Mouse (Mus musculus) CH12.LX (cell line): ENCODE measurements at regions not wholly inside any gene's neighbourhood (a gene's known extent, or its start where the extent isn't known, plus 50 kb on each side); places are given as distances from the start of the nearest gene placed in this dataset.

Experiments
- DNase-seq: peaks from one replicate; pipeline ENCODE4 v3.0.0-alpha.2; 2013; ENCODE audit errors: extremely low read depth
- H3K27ac ChIP-seq: 2 replicates; pipeline ENCODE4 v1.5.1; 2012; ENCODE audit warnings: low read depth, mild to moderate bottlenecking, control low read depth, moderate library complexity; ENCODE audit not compliant: insufficient read depth
- H3K27me3 ChIP-seq: replicated peaks from 2 replicates; pipeline ENCODE3; 2012; ENCODE audit warnings: inconsistent platforms
- H3K36me3 ChIP-seq, 2 experiments: replicated peaks in 1 of 2; 2 replicates each; pipeline versions ENCODE3 to v1.6.1; 2012; ENCODE audit warnings: inconsistent platforms in 1 of 2, low read length in 1 of 2, mild to moderate bottlenecking in 1 of 2, mixed read lengths in 1 of 2, moderate library complexity in 1 of 2; ENCODE audit not compliant: control insufficient read depth in 1 of 2, insufficient read depth in 1 of 2
- H3K4me1 ChIP-seq, 2 experiments: 2 replicates each; pipeline ENCODE4 v1.6.1; 2012; ENCODE audit warnings: inconsistent platforms in 1 of 2, moderate library complexity in 1 of 2; ENCODE audit not compliant: insufficient read depth in 2 of 2, control insufficient read depth in 1 of 2
- H3K4me2 ChIP-seq: 2 replicates; pipeline ENCODE4 v1.6.1; 2012; ENCODE audit warnings: low read depth, mild to moderate bottlenecking, control low read depth; ENCODE audit not compliant: poor library complexity, insufficient read depth, severe bottlenecking
- H3K4me3 ChIP-seq, 3 experiments: fragments of 150-350 bp in 1 of 3; sonication (generic) in 1 of 3; replicated peaks in 1 of 3; 2 replicates each; pipeline versions ENCODE3 to v1.5.1; 2011 to 2012; ENCODE audit warnings: low read depth in 2 of 3, low read length in 2 of 3, mild to moderate bottlenecking in 2 of 3, moderate library complexity in 2 of 3, control low read depth in 1 of 3, improper control_type of control experiment in 1 of 3, inconsistent platforms in 1 of 3, mixed read lengths in 1 of 3; ENCODE audit not compliant: poor library complexity in 1 of 3
- H3K79me2 ChIP-seq: replicated peaks from 2 replicates; pipeline ENCODE4 v1.6.1; 2012; ENCODE audit warnings: mild to moderate bottlenecking, moderate library complexity; ENCODE audit not compliant: control insufficient read depth, poor library complexity, insufficient read depth, severe bottlenecking; ENCODE audit errors: extremely low read depth
- H3K9ac ChIP-seq: 2 replicates; pipeline ENCODE4 v1.6.1; 2012; ENCODE audit warnings: low read depth, mild to moderate bottlenecking, control low read depth, moderate library complexity; ENCODE audit not compliant: insufficient read depth
- H3K9me3 ChIP-seq: replicated peaks from 2 replicates; pipeline ENCODE3; 2012; ENCODE audit warnings: low read length, inconsistent platforms, mixed read lengths
- CHD1 ChIP-seq: IDR thresholded peaks from 2 replicates; pipeline ENCODE4 v1.6.1; 2012; ENCODE audit warnings: low read depth, low read length, improper control_type of control experiment, inconsistent platforms
- CTCF ChIP-seq, 2 experiments: IDR thresholded peaks in 1 of 2; conservative IDR thresholded peaks in 1 of 2; 2 replicates each; pipeline ENCODE4 v1.5.1; 2011 to 2012; ENCODE audit warnings: low read depth in 2 of 2, low read length in 2 of 2, improper control_type of control experiment in 1 of 2, inconsistent platforms in 1 of 2, mild to moderate bottlenecking in 1 of 2, moderate library complexity in 1 of 2
- E2F4 ChIP-seq: IDR thresholded peaks from 2 replicates; pipeline ENCODE4 v1.6.1; 2011; ENCODE audit warnings: low read depth, low read length, improper control_type of control experiment; ENCODE audit not compliant: insufficient replicate concordance
- ELF1 ChIP-seq: IDR thresholded peaks from 2 replicates; pipeline ENCODE4 v1.6.1; 2014; ENCODE audit warnings: low read depth, mild to moderate bottlenecking, inconsistent platforms, low read length, improper control_type of control experiment
- EP300 ChIP-seq: IDR thresholded peaks from 2 replicates; pipeline ENCODE4 v1.6.1; 2011; ENCODE audit warnings: low read length, improper control_type of control experiment
- GABPA ChIP-seq: IDR thresholded peaks from 2 replicates; pipeline ENCODE4 v1.6.1; 2012; ENCODE audit warnings: low read depth, low read length, improper control_type of control experiment, inconsistent platforms; ENCODE audit not compliant: insufficient replicate concordance
- HCFC1 ChIP-seq: IDR thresholded peaks from 2 replicates; pipeline ENCODE4 v1.6.1; 2012; ENCODE audit warnings: low read depth, mild to moderate bottlenecking, inconsistent platforms, low read length, improper control_type of control experiment
- IRF4 ChIP-seq: IDR thresholded peaks from 2 replicates; pipeline ENCODE4 v1.6.1; 2014; ENCODE audit warnings: low read depth, mild to moderate bottlenecking, inconsistent platforms, low read length, improper control_type of control experiment
- JUND ChIP-seq: conservative IDR thresholded peaks from 2 replicates; pipeline ENCODE4 v1.6.1; 2011; ENCODE audit warnings: low read depth, low read length, improper control_type of control experiment
- KAT2A ChIP-seq: IDR thresholded peaks from 2 replicates; pipeline ENCODE4 v1.6.1; 2012; ENCODE audit warnings: low read length, improper control_type of control experiment, inconsistent platforms; ENCODE audit not compliant: insufficient replicate concordance
- MAFK ChIP-seq: IDR thresholded peaks from 2 replicates; pipeline ENCODE4 v1.6.1; 2011; ENCODE audit warnings: low read length, improper control_type of control experiment; ENCODE audit not compliant: insufficient replicate concordance
- MAZ ChIP-seq: IDR thresholded peaks from 2 replicates; pipeline ENCODE4 v1.6.1; 2012; ENCODE audit warnings: low read depth, mild to moderate bottlenecking, inconsistent platforms, low read length, improper control_type of control experiment, moderate library complexity
- MEF2A ChIP-seq: IDR thresholded peaks from 2 replicates; pipeline ENCODE4 v1.6.1; 2014; ENCODE audit warnings: low read depth, mild to moderate bottlenecking, inconsistent platforms, low read length, improper control_type of control experiment, borderline replicate concordance
- MYC ChIP-seq: IDR thresholded peaks from 2 replicates; pipeline ENCODE4 v1.6.1; 2011; ENCODE audit warnings: low read depth, mild to moderate bottlenecking, improper control_type of control experiment, low read length
- NRF1 ChIP-seq: IDR thresholded peaks from 2 replicates; pipeline ENCODE4 v1.6.1; 2014; ENCODE audit warnings: low read depth, mild to moderate bottlenecking, inconsistent platforms, low read length, improper control_type of control experiment, moderate library complexity
- PAX5 ChIP-seq: IDR thresholded peaks from 2 replicates; pipeline ENCODE4 v1.6.1; 2012; ENCODE audit warnings: low read length, inconsistent platforms, mixed read lengths
- RAD21 ChIP-seq: IDR thresholded peaks from 2 replicates; pipeline ENCODE4 v1.6.1; 2011; ENCODE audit warnings: low read depth, mild to moderate bottlenecking, low read length, improper control_type of control experiment, moderate library complexity
- TBP ChIP-seq: conservative IDR thresholded peaks from 2 replicates; pipeline ENCODE4 v1.6.1; 2011; ENCODE audit warnings: low read depth, low read length, improper control_type of control experiment
- UBTF ChIP-seq: IDR thresholded peaks from 2 replicates; pipeline ENCODE4 v1.6.1; 2012; ENCODE audit warnings: low read depth, mild to moderate bottlenecking, inconsistent platforms, low read length, improper control_type of control experiment, moderate library complexity
- USF2 ChIP-seq: conservative IDR thresholded peaks from 2 replicates; pipeline ENCODE4 v1.6.1; 2011; ENCODE audit warnings: low read depth, low read length, improper control_type of control experiment
- ZNF384 ChIP-seq: IDR thresholded peaks from 2 replicates; pipeline ENCODE4 v1.6.1; 2012; ENCODE audit warnings: low read depth, low read length, improper control_type of control experiment, inconsistent platforms
- dilution Hi-C: fragments of 300-500 bp; cut with MboI; formaldehyde crosslinking; loops from 2 replicates; pipeline ENCODE4 v1.14.3; 2020; ENCODE audit warnings: low sequenced_read_pairs; ENCODE audit not compliant: extremely low pct_unique_long_range_greater_than_20kb, extremely low pct_ligation_motif_present
- in situ Hi-C: fragments of 300-500 bp; cut with MboI; formaldehyde crosslinking; loops from 3 replicates; pipeline ENCODE4 v1.14.3; 2019; ENCODE audit warnings: low sequenced_read_pairs, low pct_ligation_motif_present, low pct_unique_long_range_greater_than_20kb, mixed read lengths

- no peaks in the 10 kb centered on the region for H3K79me2 ChIP-seq
- no peaks in the 10 kb centered on the region for H3K4me1 ChIP-seq
- no peaks in the 10 kb centered on the region for H3K27me3 ChIP-seq
- no peak for TF ChIP-seq CTCF (conservative IDR thresholded peaks at IDR 0.05 in 1 of 2, IDR thresholded peaks at IDR 0.05 in 1 of 2; ENCODE audit: low read depth in 2 of 2, low read length in 2 of 2)
- in situ Hi-C loops (no loop called here), dilution Hi-C loops (no loop called here)
- no peak overlapping the region for H3K4me2 ChIP-seq
- H3K27ac ChIP-seq = no peak overlapping the region
- H3K4me3 ChIP-seq = no peak overlapping the region
- H3K9me3 ChIP-seq = no peaks in the 10 kb centered on the region
- no peaks in the 10 kb centered on the region for H3K36me3 ChIP-seq
- DNase-seq = no peak
- H3K9ac ChIP-seq = no peak overlapping the region
These were observed 181.7 kb upstream of the Prkcq start for GRCm38 (mm10) chr2:10990043-10990728.

DNA sequence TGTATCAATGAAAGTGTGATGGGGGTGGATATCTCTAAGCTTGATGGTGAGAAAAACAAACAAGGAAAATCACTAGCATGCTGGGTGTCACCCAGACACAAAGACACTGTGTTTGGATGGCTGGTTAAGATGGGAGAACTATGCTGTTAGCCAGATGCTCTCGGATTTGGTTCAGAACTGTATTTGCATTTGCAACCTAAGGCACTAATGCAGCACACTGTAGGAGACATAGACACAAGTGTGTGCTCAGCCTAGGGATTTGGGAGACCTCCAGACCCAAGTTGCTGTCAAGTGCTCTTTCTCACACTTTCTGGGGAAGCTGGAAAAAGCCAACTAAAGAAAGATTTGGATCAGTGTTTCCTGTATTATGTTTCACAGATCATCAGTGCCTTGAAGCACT lies 173.1 kb upstream of the Prkcq start:
- Histone ChIP-seq H3K4me2 (no peak overlapping the region), H3K9ac (no peak overlapping the region), H3K4me3 (no peak overlapping the region), H3K9me3 (no peaks in the 10 kb centered on the region), H3K79me2 (no peaks in the 10 kb centered on the region), H3K4me1 (peaks cover 0 to under 1% of the 10 kb centered on the region in 2 experiments; a peak in 1 of 4 replicates), H3K27me3 (no peaks in the 10 kb centered on the region), H3K27ac (no peak overlapping the region), H3K36me3 (no peaks in the 10 kb centered on the region)
- TF ChIP-seq GABPA = no peak
- TF ChIP-seq ZNF384 = no peak
- no peak for TF ChIP-seq IRF4
- TF ChIP-seq KAT2A = no peak
- TF ChIP-seq PAX5 = no peak
- no peak for TF ChIP-seq EP300
- no peak for TF ChIP-seq CHD1
- no peak for TF ChIP-seq JUND
- TF ChIP-seq E2F4 = no peak
- no peak for TF ChIP-seq UBTF
- no peak for TF ChIP-seq USF2
- TF ChIP-seq NRF1 = no peak
- no peak for TF ChIP-seq HCFC1
- TF ChIP-seq RAD21 = no peak
- TF ChIP-seq ELF1 = no peak
- TF ChIP-seq MEF2A = no peak
- TF ChIP-seq MYC = no peak
- TF ChIP-seq MAFK = no peak
- no peak for TF ChIP-seq TBP
- TF ChIP-seq MAZ = no peak
- dilution Hi-C loops (no loop called here), in situ Hi-C loops (no loop called here)
- DNase-seq = no peak
